Mouse (Mus musculus): ENCODE data around the gene Tmtc4.

Tmtc4 gene

DNA sequence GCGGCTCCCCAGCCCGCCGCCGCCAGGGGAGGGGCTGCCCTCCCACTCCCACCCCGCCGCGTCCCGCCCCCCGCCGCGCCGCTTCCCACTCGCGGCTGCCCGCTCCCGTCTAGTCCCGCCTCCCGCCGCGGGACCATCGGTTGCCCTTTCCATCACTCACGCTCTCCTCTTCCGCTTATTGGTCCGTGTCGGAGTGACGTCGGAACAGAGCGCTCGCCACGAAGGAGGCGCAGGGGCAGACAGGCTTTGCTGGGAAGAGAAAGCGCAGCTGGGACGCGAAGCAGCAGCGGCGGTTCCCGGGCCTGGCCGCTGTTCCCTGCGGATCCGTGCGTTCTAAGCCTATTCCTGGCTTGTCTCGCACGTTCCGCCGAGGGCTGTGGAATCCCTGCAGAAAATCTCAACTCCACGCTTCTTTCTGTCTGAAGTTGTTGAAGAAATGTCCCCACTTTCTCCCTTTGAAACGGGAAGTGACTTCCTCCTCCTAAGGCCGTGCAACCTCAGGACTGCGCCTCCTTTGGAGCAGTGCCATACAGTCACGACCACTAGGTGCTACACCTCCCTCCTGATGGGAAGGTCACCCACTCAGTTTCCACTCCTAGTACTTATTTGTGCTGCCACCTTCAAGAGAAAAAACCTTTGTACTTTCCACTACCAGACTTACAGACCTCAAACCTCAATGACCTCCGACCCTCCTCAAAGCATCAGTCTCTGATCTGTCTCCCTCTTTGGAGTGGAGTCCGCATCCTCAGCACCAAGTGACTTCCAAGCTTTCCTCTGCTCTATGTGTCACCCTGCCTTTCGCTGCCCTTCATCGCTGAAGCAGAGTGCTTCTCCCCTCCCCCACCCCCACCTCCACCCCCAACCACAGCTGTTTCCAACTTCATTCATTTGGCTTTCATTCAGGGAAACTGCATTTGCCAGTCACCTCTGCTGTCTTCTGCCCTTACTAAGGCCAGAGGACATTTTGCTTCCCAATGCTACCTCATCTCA lies at the start of gene Tmtc4:
TSS of gene Tmtc4 (minus strand) at position 810 of the 990 bp plus-strand sequence.
- peak; percentile 94 for DNase-seq (ENCODE audit: extremely low spot score)

DNA sequence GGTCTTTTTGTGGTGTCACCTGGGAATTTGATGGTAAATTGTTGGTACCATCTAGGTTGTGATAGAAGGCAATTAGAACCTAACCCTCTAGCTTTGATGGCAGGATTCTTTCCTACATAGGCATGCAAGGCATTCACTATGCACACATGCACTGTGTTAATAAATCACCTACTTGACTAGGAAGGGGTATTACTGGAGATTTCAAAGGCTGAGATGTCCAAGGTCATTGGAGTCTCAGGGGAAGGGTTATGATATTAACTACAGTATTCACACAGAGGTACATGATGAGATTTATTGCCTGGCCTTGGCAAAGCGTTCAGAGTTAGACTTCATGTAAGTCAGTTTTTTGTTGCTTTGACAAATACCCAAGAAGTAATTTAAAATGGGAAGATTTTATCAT lies 48.6 kb upstream of the Tmtc4 start:
- no peak for DNase-seq (ENCODE audit: extremely low spot score)

DNA sequence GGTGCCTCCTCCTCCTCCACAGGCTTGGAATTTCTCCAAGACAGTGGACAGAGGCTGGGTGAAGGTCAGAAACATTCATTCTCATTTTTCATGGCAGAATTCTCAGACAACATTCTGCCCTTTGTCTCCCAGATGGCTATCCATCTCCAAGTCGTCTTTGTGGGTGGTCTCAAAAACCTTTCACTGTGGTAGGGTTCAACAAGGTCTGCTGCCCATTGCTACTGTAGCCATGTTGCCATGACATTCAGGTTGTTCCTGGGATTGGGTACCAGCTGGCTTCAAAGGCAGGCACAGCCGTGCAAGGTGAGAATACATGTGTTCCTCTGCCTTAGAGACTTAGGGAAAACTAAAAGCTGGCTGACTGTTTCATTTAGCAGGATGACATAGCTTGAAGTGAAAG lies 44.0 kb upstream of the Tmtc4 start:
- DNase-seq (ENCODE audit: extremely low spot score), result peak; percentile 4

DNA sequence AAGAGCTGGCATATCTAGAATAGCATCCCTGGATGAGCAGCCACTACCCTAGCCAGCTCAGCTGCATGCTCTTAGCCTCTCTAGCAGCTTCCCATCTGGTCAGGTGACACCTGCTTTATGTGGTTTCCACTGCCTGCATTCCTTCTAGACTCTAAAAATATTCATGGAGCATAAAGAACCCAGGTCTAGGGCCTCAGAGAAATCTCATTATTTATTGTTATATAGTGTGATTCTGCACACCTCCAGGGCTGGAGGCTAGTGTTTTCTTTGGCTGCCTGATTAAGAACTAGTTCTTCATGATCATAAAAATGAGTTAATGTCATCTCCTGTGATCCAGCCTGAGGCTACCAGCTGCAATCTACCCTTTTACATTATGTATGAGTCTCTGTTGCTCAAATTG lies 39.1 kb upstream of the Tmtc4 start:
- DNase-seq (ENCODE audit: extremely low spot score), result no peak

- no peak for DNase-seq (ENCODE audit: extremely low spot score)
Measured at GRCm38 (mm10) chr14:123016310-123016709, 32.5 kb upstream of the Tmtc4 start.

DNA sequence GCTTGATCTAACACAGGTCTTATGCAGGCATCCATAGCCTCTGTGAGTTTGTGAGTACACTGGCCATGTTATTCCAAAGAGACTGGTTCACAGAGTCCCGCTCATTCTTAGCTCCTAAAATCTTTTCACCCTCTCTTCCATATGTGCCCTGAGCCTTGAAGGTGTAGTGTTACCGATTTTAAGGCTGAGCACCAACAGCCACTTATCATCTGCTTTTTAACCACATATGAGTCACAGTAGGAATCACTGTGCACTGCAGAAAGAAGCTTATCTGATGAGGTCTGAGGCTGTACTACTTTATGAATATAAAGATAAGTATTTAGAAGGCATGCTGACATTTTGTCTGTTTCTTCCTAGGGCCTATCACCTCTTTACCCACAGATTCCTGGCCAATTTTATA lies 31.9 kb upstream of the Tmtc4 start:
- no peak for DNase-seq (ENCODE audit: extremely low spot score)

DNA sequence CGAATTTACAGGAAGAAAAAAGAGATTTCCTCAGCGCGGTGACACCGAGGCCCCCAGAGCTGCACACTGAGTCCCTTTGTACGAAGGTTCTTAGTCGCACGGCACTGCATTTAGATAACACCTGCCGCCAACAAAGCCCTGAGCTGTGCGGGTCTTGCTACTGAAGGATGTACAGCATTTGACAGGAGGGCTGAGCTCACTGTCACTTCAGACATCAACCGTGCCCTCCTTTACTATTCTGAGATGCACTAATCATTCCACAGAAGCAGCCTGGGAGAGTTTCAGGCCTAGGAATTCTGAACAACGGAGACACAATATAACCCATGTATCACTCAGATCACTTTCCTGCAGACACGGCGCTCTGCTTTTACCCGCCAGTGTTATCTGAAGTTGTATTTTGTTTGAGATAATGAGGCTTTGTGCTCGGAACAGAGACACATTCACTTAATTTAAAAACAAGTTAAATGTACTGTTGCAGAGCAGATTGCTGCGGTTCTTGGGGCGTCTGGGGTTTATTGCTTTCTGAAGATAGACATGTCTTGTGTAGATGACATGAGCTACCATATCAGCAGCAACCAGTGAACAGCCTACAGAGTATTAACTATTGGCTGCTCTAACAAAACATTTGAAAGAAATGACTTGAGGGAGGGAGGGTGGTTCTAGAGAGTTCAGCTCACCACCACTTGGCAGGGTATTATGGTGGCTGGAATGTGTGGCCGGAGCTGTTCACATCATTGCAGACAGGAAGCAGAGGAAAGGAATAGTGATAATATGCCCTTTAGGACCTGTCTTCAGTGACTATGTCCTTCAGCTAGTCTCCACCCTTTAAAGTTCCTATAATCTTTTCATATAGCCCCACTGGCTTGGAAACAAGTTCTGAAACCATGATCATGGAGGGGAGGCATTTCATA lies 25.5 kb upstream of the Tmtc4 start:
- DNase-seq (ENCODE audit: extremely low spot score), result no peak

GRCm38 (mm10) chr14:123008672-123009071 lies 24.8 kb upstream of the Tmtc4 start:
- no peak for DNase-seq (ENCODE audit: extremely low spot score)

DNA sequence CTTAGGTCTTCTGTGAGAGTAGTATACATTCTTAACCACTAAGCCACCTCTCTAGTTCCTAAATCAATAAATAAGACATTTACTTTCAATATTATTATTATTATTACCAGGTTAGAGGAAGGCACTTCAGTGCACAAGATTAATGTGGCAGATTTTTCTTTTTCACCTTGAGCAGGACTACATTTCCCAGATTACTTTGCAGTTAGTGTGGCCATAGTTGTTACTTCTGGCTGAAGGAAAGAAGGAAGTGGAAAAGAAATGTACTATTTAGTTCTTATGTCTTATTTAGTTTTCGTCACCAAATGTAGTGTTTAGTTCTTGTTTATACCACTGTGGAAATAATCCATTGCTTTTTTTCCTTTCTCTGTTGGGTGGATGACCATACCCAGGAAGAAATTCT lies 19.9 kb upstream of the Tmtc4 start:
- DNase-seq (ENCODE audit: extremely low spot score), result no peak

- DNase-seq (ENCODE audit: extremely low spot score), result no peak
Measured at GRCm38 (mm10) chr14:123001391-123001790, 17.6 kb upstream of the Tmtc4 start.

DNA sequence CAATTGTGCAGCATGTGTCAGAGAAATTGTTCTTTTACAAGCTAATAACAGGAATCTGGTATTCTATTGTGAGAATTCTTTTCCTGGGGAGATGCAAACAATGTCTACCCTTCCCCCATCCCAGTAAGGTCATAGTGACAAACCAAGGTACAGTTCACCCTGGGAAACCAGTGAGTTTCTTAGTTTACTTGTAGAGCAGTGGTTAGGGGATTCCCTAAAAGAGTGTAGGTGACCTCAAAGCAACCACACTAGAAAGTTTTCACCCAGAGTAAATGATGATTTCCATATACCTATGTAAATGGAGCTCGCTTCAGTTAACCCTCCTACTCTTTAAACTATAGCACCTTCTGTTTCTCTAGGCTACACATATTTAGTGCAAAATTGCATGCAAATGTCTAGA lies 13.6 kb upstream of the Tmtc4 start:
- no peak for DNase-seq (ENCODE audit: extremely low spot score)

DNA sequence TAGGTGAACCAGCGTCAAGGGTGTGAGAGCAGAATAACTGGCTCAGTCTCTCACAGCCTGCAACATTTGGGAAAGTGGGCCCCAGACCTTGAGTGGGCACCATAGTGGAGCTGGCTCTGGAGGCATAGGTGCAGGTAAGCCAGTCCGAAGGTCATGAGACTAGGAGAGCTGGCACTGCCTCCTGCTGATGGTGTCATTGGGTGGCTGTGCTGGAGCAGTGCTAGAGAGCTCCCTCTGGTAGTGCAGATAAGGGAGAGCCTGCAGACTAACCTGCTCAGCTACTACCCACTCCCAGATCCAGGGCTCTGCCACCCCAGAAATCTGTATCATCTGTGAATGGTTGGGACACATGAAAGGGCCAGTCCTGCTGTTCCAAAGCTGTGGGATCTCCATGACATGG lies 10.1 kb upstream of the Tmtc4 start:
- no peak for DNase-seq (ENCODE audit: extremely low spot score)

GRCm38 (mm10) chr14:122992937-122993336 lies 9.1 kb upstream of the Tmtc4 start:
- DNase-seq (ENCODE audit: extremely low spot score), result no peak

DNA sequence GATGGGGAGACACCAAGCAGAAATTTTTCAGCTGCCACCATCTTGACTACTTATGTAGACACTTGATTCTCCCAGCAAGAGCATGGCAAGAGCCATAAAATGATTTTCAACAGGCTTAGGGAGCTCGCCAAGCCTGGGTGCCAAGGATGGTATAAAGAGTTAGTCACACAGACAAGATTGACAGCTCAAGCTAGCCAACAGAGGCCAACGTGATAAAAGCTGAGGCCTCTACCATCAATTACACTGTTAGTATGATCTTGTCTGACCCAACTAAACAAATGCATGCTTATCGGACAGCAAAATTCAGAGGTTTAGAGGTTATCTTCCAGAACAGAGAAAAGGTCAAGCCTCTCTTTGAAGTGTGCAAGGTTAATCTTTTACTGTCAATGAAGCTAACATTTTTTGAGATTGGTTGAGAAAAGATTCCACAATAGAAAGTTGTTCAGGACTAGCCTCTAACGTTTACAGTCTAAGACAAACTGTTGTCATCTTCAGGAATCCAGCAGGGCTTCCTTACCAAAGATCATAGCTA lies 6.8 kb upstream of the Tmtc4 start:
- DNase-seq (ENCODE audit: extremely low spot score), result no peak

- DNase-seq (ENCODE audit: extremely low spot score), result no peak
Measured at GRCm38 (mm10) chr14:122986404-122986803, 2.6 kb upstream of the Tmtc4 start.

DNA sequence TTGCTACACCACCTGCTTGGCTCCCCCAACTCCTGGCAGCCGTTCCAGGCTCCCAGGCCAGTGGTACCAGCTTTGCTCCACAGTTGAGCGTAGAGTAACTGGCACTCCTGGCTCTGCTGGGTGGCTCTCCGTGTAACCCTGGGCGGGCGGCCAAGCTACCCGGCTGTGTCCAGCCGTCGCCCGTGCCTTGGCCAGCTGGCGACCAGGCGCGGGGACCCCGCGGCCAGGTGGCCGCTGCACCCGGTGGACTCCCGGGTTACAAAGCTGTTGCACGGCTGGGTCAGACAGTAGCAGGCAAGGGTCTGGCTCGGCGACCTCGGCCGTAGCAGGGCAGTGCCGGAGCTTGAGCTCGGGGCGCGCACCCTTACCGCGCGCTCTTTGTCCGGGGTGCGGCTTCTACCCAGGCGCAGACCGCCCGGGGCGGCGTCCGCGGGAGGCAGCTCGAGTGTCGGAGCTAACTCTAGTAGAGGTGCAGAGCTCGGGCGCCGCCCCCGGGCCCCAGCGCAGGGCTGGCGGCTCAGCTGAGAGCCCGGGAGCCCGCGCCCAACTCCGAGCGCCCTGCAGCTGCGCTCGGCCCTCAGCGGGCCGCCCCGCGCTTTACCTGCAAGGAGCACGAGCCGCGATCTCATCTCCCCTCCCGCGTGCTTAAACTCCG lies 1.1 kb downstream of the Tmtc4 start:
- DNase-seq (ENCODE audit: extremely low spot score), result no peak

GRCm38 (mm10) chr14:122981831-122982485 lies 1.9 kb downstream of the Tmtc4 start:
- peak; percentile 10 for DNase-seq (ENCODE audit: extremely low spot score)

- no peak for DNase-seq (ENCODE audit: extremely low spot score)
Measured at GRCm38 (mm10) chr14:122978871-122979270, 5.0 kb downstream of the Tmtc4 start.

GRCm38 (mm10) chr14:122977797-122978140 lies 6.1 kb downstream of the Tmtc4 start:
- DNase-seq (ENCODE audit: extremely low spot score), result no peak

DNA sequence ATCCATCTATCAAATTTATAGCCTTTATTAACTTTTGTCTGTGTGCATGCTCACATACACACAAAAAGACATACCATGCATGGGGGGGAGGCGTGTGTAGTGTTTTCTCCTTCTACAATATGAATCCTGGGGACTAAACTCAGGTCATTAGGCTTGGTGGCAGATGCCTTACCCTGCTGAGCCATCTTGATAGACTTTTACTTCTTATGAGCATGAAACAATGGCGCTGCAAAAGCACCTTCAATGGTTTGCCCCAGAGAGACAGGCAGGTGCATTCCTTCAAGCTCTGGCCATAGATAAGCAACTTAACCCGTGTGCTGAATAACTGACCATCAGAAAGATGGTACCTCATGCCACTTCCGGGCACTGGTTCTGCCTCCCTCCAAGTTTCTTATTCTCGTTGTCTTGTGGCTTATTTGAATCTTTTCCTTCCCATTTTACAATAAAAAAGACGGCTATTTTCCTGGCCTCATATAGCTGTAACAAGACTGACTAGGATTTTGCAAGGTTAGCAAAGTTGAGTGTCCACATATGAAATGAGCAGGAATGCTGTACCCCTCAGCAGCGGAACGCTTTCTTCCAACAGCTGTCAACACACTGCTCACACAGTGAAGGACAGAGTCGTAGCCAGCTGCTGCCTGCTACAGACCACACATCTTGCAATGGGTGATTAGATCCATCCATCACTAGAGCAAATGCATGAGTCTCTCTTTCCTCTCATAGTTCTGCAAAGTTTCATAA lies 6.6 kb downstream of the Tmtc4 start:
- no peak for DNase-seq (ENCODE audit: extremely low spot score)
